Mouse (Mus musculus) liver, embryonic 14.5 days (tissue): ENCODE data around the gene Ralgds. TPM values are rescaled to one million over a fixed set of nuclear protein-coding genes. Genes with fewer than 3 reads are reported as not detected.
A peak's percentile ranks its signal among the peaks of the same experiment; 100 is the strongest.

ENCODE experiments used
- ATAC-seq: fragments of 200-750 bp; cut with Nextera tagmentation; 2 replicates; pipeline ENCODE4 v1.8.0; 2017; ENCODE audit warnings: moderate number of reproducible peaks, mild to moderate bottlenecking, moderate library complexity; ENCODE audit not compliant: insufficient read depth
- DNase-seq, 3 experiments: peaks; one replicate each; pipeline ENCODE4 v3.0.0-alpha.2; 2012 to 2013; ENCODE audit warnings: low read depth in 3 of 3, low spot score in 3 of 3
- H3K27ac ChIP-seq: fragments of 300-500 bp; sonication (generic); 2 replicates; pipeline ENCODE4 v1.5.1; 2014; ENCODE audit warnings: moderate library complexity, mild to moderate bottlenecking, control low read depth, inconsistent platforms
- H3K27me3 ChIP-seq: fragments of 300-500 bp; sonication (generic); 2 replicates; pipeline ENCODE4 v1.6.1; 2014; ENCODE audit warnings: mild to moderate bottlenecking, low read length, moderate library complexity; ENCODE audit not compliant: control insufficient read depth, insufficient read depth
- H3K36me3 ChIP-seq: fragments of 300-500 bp; sonication (generic); replicated peaks from 2 replicates; pipeline ENCODE4 v1.6.1; 2014; ENCODE audit warnings: low read depth; ENCODE audit not compliant: control insufficient read depth, insufficient read depth
- H3K4me1 ChIP-seq, 2 experiments: fragments of 200-500 bp in 1 of 2; fragments of 300-500 bp in 1 of 2; sonication (generic) in 1 of 2; replicated peaks; 2 replicates each; pipeline ENCODE4 v1.6.1; 2012 to 2014; ENCODE audit warnings: antibody characterized with exemption in 1 of 2, inconsistent platforms in 1 of 2, low read length in 1 of 2; ENCODE audit not compliant: control insufficient read depth in 2 of 2, insufficient read depth in 2 of 2
- H3K4me2 ChIP-seq: fragments of 300-500 bp; sonication (generic); 2 replicates; pipeline ENCODE4 v1.6.1; 2014; ENCODE audit warnings: low read depth, mild to moderate bottlenecking, control low read depth, moderate library complexity
- H3K4me3 ChIP-seq, 2 experiments: fragments of 200-500 bp in 1 of 2; fragments of 300-500 bp in 1 of 2; sonication (generic) in 1 of 2; 2 replicates each; pipeline ENCODE4 v1.5.1; 2012 to 2014; ENCODE audit warnings: low read depth in 2 of 2, low read length in 2 of 2, mild to moderate bottlenecking in 2 of 2, control low read depth in 1 of 2, inconsistent platforms in 1 of 2, moderate library complexity in 1 of 2; ENCODE audit not compliant: insufficient read depth in 1 of 2
- H3K9ac ChIP-seq: fragments of 300-500 bp; sonication (generic); replicated peaks from 2 replicates; pipeline ENCODE4 v1.6.1; 2014; ENCODE audit warnings: mild to moderate bottlenecking, control low read depth, moderate library complexity
- H3K9me3 ChIP-seq: fragments of 300-500 bp; sonication (generic); 2 replicates; pipeline ENCODE4 v1.6.1; 2016; ENCODE audit warnings: low read length, mixed read lengths; ENCODE audit not compliant: control insufficient read depth
- CTCF ChIP-seq: IDR thresholded peaks from 2 replicates; pipeline ENCODE4 v1.5.1; 2016; ENCODE audit warnings: antibody characterized with exemption, low read depth, control low read depth
- EP300 ChIP-seq: IDR thresholded peaks from 2 replicates; pipeline ENCODE4 v1.6.1; 2016; ENCODE audit warnings: antibody characterized with exemption, low read depth
- WGBS: fragments of 180-500 bp; shearing (Covaris S2); extraction: QIAGEN DNeasy Blood & Tissue Kit; methylation state at CpG from one replicate; pipeline ENCODE4 v1.1.7; 2014; ENCODE audit not compliant: insufficient replicate concordance; 5-methylcytosine and 5-hydroxymethylcytosine counted together
- polyA plus RNA-seq, 2 experiments: library from polyadenylated mRNA; depleted of rRNA in 1 of 2; stranded (reverse) in 1 of 2; unstranded in 1 of 2; fragments of >200 nt; fragmentation: Nextera tagmentation in 1 of 2; extraction: Ambion mirVana in 1 of 2; gene quantifications; 2 replicates each; pipeline versions ENCODE4 v1.2.1 to v1.2.3; 2012 to 2014

The Ralgds gene
- polyA plus RNA-seq, 2 experiments: 1.5 to 2.1 TPM

DNA sequence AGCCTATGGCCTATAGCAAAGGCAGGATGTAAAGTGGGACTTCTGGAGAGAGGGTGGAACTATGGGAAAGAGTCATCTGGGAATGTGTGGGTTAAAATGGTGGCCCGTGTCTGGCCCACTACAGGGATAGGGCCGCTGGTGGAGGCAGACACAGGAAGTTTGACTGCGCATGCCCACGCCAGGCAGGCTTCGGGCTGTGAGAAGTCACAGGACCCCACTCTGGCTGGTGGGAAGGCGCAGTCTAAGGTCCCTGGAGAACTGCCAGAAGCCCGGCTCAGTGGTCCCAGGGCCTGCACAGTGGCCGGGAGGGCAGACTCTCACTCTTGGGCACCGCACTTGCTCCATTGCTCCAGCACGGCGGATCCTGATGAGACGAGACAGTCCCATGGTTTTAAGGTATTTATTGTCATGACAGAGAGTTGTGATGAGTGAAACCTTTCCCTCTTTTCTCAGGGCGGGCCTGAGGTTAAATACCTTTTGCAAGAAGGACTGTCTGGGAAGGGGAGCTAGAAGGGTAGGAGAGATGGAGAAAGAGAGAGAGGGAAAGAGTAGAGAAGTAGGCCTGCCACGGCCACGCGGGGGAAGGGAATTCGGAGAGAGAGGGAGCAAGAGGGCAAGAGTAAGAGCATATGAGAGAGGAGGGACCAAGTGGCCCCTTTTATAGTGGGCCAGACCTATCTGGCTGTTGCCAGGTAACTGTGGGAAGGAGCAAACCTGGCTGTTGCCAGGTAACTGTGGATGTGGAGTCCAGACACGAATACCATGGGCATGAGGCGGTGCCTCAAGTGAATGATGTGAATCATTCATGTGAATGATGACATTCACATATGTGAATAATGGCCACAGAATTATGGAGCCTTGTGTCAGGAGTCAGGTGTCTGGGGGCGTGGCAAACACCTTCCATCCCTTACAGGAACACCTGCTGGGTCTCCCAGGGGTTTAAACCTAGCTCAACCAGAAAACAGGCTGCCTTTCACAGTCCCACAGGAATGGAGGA lies 33.4 kb upstream of the Ralgds start:
- Histone ChIP-seq H3K9me3 (no peaks in the 10 kb centered on the region), H3K4me3 (no peak overlapping the region), H3K4me1 (no peaks in the 10 kb centered on the region), H3K36me3 (no peaks in the 10 kb centered on the region), H3K4me2 (no peak overlapping the region), H3K27ac (no peak overlapping the region), H3K9ac (no peak overlapping the region), H3K27me3 (no peaks in the 10 kb centered on the region)
- no peak for ATAC-seq
- WGBS: 66% methylated on average over 20 of the region's 20 CpGs
- TF ChIP-seq EP300: no peak
- no peak for TF ChIP-seq CTCF
- DNase-seq: no peak

DNA sequence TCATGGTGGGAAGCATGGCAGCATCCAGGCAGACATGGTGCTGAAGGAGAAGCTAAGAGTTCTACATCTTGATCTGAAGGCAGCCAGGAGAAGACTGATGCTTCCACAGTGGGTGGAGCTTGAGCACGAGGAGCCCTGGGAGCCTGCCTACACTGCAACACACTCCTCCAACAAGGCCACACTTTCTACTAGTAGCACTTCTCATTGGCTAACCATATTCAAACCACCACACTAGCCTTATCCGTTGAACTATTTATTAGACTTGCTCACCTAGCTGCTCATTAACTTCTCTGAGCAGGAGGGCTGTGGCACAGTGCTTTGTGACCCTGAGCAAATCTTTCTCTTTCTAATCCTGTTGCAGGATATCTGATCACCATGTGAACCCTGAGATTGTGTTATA lies 29.1 kb upstream of the Ralgds start:
- ATAC-seq (no peak), DNase-seq (no peak)
- WGBS: 42% methylated on average over 2 of the region's 2 CpGs
- H3K4me2 ChIP-seq: no peak overlapping the region
- no peaks in the 10 kb centered on the region for H3K27me3 ChIP-seq
- no peaks in the 10 kb centered on the region for H3K4me1 ChIP-seq
- TF ChIP-seq CTCF (no peak), EP300 (no peak)
- H3K27ac ChIP-seq: no peak overlapping the region
- no peak overlapping the region for H3K4me3 ChIP-seq
- H3K36me3 ChIP-seq: no peaks in the 10 kb centered on the region
- H3K9ac ChIP-seq: no peak overlapping the region
- no peaks in the 10 kb centered on the region for H3K9me3 ChIP-seq

DNA sequence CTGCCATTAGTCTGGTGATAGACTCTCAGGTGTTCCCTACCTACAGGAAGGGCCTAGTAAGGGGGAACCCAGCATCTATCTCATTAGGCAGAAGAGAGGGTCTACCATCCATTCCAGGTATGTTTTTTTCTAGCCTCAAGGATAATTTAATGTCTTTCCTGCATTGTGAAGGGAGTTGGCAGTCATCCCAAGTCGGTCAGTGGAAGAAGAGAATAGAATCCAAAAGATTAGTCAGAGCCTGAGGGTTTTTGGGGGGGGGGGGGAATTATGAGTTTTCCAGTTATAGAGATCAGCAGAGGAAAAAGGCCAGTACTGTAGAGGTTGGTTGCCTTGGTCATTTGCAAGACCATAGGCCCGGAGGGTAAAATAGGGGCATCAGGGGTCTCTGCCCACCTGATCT lies 18.4 kb upstream of the Ralgds start:
- ATAC-seq: no peak
- Histone ChIP-seq H3K4me2 (no peak overlapping the region), H3K27me3 (no peaks in the 10 kb centered on the region), H3K4me1 (no peaks in the 10 kb centered on the region), H3K27ac (no peak overlapping the region), H3K9me3 (no peaks in the 10 kb centered on the region), H3K4me3 (no peak overlapping the region), H3K36me3 (no peaks in the 10 kb centered on the region), H3K9ac (no peak overlapping the region)
- TF ChIP-seq CTCF (no peak), EP300 (no peak)
- no peak for DNase-seq
- 57% methylated on average over 2 of the region's 2 CpGs for WGBS

DNA sequence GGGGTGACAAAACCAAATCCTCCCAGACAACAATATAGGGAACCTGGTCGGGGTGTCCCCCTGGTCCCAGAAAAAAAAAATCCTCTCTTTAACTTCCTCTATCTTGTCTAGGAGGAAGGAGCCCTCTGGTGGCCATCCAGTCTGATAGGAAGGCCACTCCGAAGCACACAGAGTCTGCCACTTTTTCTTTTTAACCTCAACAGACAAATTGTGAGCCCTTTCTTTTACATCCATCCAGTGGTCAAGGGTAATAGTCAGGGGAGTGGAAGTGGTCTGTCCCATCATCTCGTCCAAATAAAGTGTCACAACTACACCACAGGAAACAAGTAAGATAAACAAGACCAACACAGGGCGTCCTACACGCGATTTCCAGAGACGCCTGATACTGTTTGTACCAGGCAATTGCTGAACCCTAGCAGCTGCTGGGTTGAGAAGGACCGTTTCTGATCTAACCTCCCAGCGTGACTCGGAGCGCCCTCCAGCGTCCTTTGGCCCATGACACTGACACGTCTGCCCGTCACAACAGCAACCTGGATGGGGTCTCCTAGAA lies 17.6 kb upstream of the Ralgds start:
- no peak overlapping the region for H3K4me3 ChIP-seq
- no peaks in the 10 kb centered on the region for H3K27me3 ChIP-seq
- no peaks in the 10 kb centered on the region for H3K4me1 ChIP-seq
- no peak overlapping the region for H3K27ac ChIP-seq
- WGBS: 54% methylated on average over 14 of the region's 14 CpGs
- H3K9ac ChIP-seq: no peak overlapping the region
- no peak for ATAC-seq
- no peak overlapping the region for H3K4me2 ChIP-seq
- no peaks in the 10 kb centered on the region for H3K36me3 ChIP-seq
- TF ChIP-seq CTCF (peak; percentile 16; the same call in 1 of the 2 replicates), EP300 (no peak)
- no peak for DNase-seq
- H3K9me3 ChIP-seq: no peaks in the 10 kb centered on the region
